Mouse (Mus musculus) midbrain, embryonic 16.5 days (tissue): ENCODE measurements at regions not wholly inside any gene's neighbourhood (a gene's known extent, or its start where the extent isn't known, plus 50 kb on each side); places are given as distances from the start of the nearest gene placed in this dataset.

Experiments used
- ATAC-seq: fragments of 200-750 bp; cut with Nextera tagmentation; 2 replicates; pipeline ENCODE4 v1.8.0; 2017; ENCODE audit warnings: moderate TSS enrichment
- H3K27ac ChIP-seq: fragments of 300-500 bp; sonication (generic); 2 replicates; pipeline ENCODE4 v1.5.1; 2014; ENCODE audit warnings: mild to moderate bottlenecking, low read length, mixed read lengths
- H3K27me3 ChIP-seq: fragments of 300-500 bp; sonication (generic); 2 replicates; pipeline ENCODE4 v1.6.1; 2014; ENCODE audit warnings: low read depth, low read length, mixed read lengths; ENCODE audit not compliant: control insufficient read depth, insufficient read depth
- H3K36me3 ChIP-seq: fragments of 300-500 bp; sonication (generic); 2 replicates; pipeline ENCODE4 v1.6.1; 2014; ENCODE audit warnings: mild to moderate bottlenecking, low read length, moderate library complexity, mixed read lengths; ENCODE audit not compliant: control insufficient read depth, insufficient read depth
- H3K4me1 ChIP-seq: fragments of 300-500 bp; sonication (generic); 2 replicates; pipeline ENCODE4 v1.6.1; 2014; ENCODE audit warnings: mild to moderate bottlenecking, low read length, mixed read lengths; ENCODE audit not compliant: control insufficient read depth, insufficient read depth
- H3K4me2 ChIP-seq: fragments of 300-500 bp; sonication (generic); 2 replicates; pipeline ENCODE4 v1.6.1; 2014; ENCODE audit warnings: mild to moderate bottlenecking, low read length, mixed read lengths
- H3K4me3 ChIP-seq: fragments of 300-500 bp; sonication (generic); 2 replicates; pipeline ENCODE4 v1.5.1; 2014; ENCODE audit warnings: low read depth, mild to moderate bottlenecking, low read length, moderate library complexity, mixed read lengths
- H3K9ac ChIP-seq: fragments of 300-500 bp; sonication (generic); 2 replicates; pipeline ENCODE4 v1.6.1; 2014; ENCODE audit warnings: low read depth, low read length, mixed read lengths
- H3K9me3 ChIP-seq: fragments of 300-500 bp; sonication (generic); replicated peaks from 2 replicates; pipeline ENCODE4 v1.6.1; 2014; ENCODE audit warnings: mild to moderate bottlenecking, low read length, mixed read lengths; ENCODE audit not compliant: control insufficient read depth, poor library complexity, severe bottlenecking
- WGBS: fragments of 180-500 bp; shearing (Covaris S2); extraction: QIAGEN DNeasy Blood & Tissue Kit; methylation state at CpG from one replicate; pipeline ENCODE4 v1.1.7; 2014; 5-methylcytosine and 5-hydroxymethylcytosine counted together

DNA sequence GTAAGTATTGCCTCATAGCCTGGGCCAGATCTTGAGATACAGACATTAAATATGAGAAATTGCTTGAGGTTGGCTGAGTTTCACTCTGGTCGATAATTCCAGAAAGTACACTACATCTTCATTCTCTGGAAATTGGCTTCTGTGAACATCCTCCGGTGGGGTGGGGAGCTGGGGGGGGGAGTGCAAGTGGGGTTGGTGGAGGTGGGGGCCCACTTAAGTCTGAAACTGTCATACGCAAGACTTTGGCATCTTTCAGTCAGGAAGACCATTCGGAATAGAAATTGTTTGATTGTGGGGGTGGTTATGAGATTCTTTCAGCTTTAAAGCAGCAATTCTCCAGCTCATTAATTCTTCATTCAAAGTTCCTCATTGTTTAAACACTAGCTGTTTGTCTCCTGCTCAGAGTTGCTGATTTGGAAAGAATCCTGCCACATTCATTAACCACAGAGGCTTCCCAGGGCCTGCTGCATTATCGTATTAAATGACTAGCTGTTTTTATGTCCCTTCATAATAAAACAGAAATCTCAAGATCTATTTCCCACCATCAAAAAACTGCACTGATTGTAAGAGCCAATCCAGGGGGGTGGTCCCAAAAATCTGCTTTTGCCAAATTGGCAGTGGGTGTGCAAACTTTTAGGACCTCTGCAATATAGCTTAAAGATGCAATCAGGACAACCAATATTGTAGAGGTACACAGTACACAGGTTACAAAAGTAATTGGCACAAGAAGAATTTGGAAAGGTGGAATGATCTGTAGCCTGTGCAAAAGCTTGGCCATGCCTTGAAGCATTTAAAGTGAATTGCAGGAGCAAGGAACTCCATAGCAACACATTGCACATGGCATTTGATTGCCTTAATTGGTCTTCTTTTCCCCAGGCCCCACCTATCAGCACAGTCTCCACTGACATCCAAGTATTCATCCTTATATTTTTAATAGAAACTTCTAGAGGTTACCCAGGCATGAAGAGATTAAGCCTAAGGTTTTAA is 532.2 kb downstream of the Epm2a start:
- H3K4me1 ChIP-seq = peaks cover 5% of the 10 kb centered on the region; the same call in 1 of the 2 replicates
- H3K4me2 ChIP-seq = no peak overlapping the region
- no peaks in the 10 kb centered on the region for H3K27me3 ChIP-seq
- no peak overlapping the region for H3K4me3 ChIP-seq
- no peak for ATAC-seq
- no peak overlapping the region for H3K27ac ChIP-seq
- no peaks in the 10 kb centered on the region for H3K36me3 ChIP-seq
- H3K9ac ChIP-seq = no peak overlapping the region
- WGBS = 38% methylated on average over 5 of the region's 5 CpGs
- H3K9me3 ChIP-seq = no peaks in the 10 kb centered on the region

- H3K4me2 ChIP-seq = no peak overlapping the region
- no peak for ATAC-seq
- H3K27ac ChIP-seq = no peak overlapping the region
- no peaks in the 10 kb centered on the region for H3K9me3 ChIP-seq
- WGBS = 95% methylated on average over 4 of the region's 4 CpGs
- no peaks in the 10 kb centered on the region for H3K36me3 ChIP-seq
- no peak overlapping the region for H3K9ac ChIP-seq
- H3K4me1 ChIP-seq = no peaks in the 10 kb centered on the region
- H3K27me3 ChIP-seq = no peaks in the 10 kb centered on the region
- H3K4me3 ChIP-seq = no peak overlapping the region
These were observed 543.0 kb downstream of the Epm2a start for GRCm38 (mm10) chr10:11886237-11886636.

DNA sequence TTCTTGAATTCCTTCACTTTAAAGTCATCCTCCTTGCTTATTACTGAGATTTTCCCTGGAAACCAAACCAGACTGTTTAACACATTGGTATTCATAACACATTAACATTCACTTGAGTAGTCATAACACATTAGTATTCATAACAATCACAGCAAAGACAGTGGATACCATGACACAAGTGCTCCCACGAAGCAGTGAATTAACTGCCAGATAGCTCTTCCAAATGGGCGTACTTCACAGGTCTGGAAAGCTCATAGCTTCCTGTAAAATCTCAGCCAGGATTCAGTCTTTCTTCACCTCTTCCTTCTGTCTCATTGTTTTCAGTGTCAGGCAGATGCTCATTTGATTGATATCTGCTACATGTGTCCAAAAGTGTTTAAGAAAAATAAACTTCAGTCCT is 545.7 kb downstream of the Epm2a start:
- WGBS = 68% methylated on average over 2 of the region's 2 CpGs
- Histone ChIP-seq H3K4me3 (no peak overlapping the region), H3K4me1 (no peaks in the 10 kb centered on the region), H3K4me2 (no peak overlapping the region), H3K9ac (no peak overlapping the region), H3K27ac (no peak overlapping the region), H3K9me3 (no peaks in the 10 kb centered on the region), H3K36me3 (no peaks in the 10 kb centered on the region), H3K27me3 (no peaks in the 10 kb centered on the region)
- no peak for ATAC-seq

DNA sequence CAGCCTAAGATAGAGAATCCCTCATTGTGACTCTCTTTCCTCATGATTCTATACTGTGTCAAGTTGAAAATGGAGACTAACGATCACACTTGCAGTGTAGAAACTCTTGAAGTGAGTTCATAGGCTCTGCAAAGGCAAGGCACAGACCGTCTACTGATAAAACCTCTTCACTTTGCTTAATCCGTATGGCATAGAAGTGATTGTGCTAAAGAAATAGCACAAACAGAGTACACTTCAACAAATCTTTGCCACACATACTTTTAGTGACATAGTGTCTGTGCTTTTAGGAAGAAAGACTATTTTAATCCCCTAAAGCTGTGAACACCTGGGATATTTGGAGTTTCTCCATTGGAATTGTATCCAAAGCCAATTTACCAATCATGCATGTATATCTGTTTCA is 578.9 kb downstream of the Epm2a start:
- H3K9me3 ChIP-seq = no peaks in the 10 kb centered on the region
- no peak overlapping the region for H3K4me2 ChIP-seq
- no peaks in the 10 kb centered on the region for H3K36me3 ChIP-seq
- H3K9ac ChIP-seq = no peak overlapping the region
- H3K4me3 ChIP-seq = no peak overlapping the region
- no peak overlapping the region for H3K27ac ChIP-seq
- ATAC-seq = no peak
- WGBS = 88% methylated on average over 3 of the region's 3 CpGs
- H3K4me1 ChIP-seq = no peaks in the 10 kb centered on the region
- no peaks in the 10 kb centered on the region for H3K27me3 ChIP-seq

DNA sequence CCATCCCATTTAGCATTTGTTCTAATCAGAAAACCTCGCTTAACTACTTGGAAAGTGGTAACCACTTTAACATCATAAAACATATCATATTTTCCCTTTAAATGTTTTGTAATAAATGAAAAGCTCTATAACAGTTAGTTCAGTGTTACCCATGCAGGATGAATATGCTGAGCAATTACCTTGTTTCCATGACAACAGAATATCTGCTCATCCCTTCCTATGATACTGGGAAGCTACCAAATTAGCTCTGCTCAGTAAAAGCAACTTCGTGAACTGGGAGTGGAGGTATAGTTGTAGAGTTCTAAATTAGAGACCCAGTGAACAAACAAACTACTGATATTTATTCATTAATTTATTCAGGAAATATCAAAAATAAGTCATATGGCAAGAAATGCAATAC is 595.0 kb downstream of the Epm2a start:
- ATAC-seq = peak; percentile 91
- H3K27ac ChIP-seq = no peak overlapping the region
- H3K4me1 ChIP-seq = no peaks in the 10 kb centered on the region
- H3K4me3 ChIP-seq = no peak overlapping the region
- WGBS = 74% methylated on average over 2 of the region's 2 CpGs
- H3K36me3 ChIP-seq = no peaks in the 10 kb centered on the region
- H3K4me2 ChIP-seq = no peak overlapping the region
- H3K9me3 ChIP-seq = no peaks in the 10 kb centered on the region
- no peak overlapping the region for H3K9ac ChIP-seq
- no peaks in the 10 kb centered on the region for H3K27me3 ChIP-seq

DNA sequence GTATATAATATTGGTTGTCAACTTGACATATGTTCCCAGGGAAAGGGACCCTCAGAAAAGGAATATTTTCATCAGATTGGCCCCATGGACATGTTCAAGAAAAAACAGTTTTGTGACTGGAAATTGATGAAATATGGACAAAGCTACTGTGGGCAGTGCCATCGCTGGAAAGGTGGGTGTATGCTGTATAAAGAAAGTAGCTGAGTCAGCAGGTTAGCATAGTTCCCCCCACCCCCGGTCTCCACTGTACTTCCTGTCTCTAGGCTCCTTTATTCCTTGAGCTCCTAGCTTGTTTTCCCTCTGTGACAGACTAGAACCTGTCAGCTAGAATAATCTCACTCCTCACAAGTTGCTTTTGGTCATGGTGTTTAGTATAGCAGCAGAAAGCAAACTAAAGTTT is 599.6 kb downstream of the Epm2a start:
- WGBS = 98% methylated on average over 2 of the region's 2 CpGs
- no peaks in the 10 kb centered on the region for H3K36me3 ChIP-seq
- no peaks in the 10 kb centered on the region for H3K27me3 ChIP-seq
- H3K4me3 ChIP-seq = no peak overlapping the region
- H3K27ac ChIP-seq = no peak overlapping the region
- no peaks in the 10 kb centered on the region for H3K9me3 ChIP-seq
- H3K4me1 ChIP-seq = no peaks in the 10 kb centered on the region
- no peak for ATAC-seq
- no peak overlapping the region for H3K4me2 ChIP-seq
- H3K9ac ChIP-seq = no peak overlapping the region

GRCm38 (mm10) chr10:11960327-11960922 is 617.2 kb downstream of the Epm2a start:
- Histone ChIP-seq H3K27me3 (no peaks in the 10 kb centered on the region), H3K36me3 (no peaks in the 10 kb centered on the region), H3K4me2 (no peak overlapping the region), H3K4me3 (no peak overlapping the region), H3K4me1 (no peaks in the 10 kb centered on the region), H3K9me3 (no peaks in the 10 kb centered on the region), H3K27ac (no peak overlapping the region), H3K9ac (no peak overlapping the region)
- 16% methylated on average over 3 of the region's 3 CpGs for WGBS
- ATAC-seq = peak; percentile 66

GRCm38 (mm10) chr10:12004966-12005365 is 661.8 kb downstream of the Epm2a start:
- 29% methylated on average over 3 of the region's 3 CpGs for WGBS
- H3K9ac ChIP-seq = no peak overlapping the region
- H3K36me3 ChIP-seq = no peaks in the 10 kb centered on the region
- H3K4me1 ChIP-seq = no peaks in the 10 kb centered on the region
- no peaks in the 10 kb centered on the region for H3K9me3 ChIP-seq
- H3K4me3 ChIP-seq = no peak overlapping the region
- no peak overlapping the region for H3K27ac ChIP-seq
- H3K27me3 ChIP-seq = no peaks in the 10 kb centered on the region
- H3K4me2 ChIP-seq = no peak overlapping the region
- ATAC-seq = no peak

- Histone ChIP-seq H3K4me2 (no peak overlapping the region), H3K9me3 (no peaks in the 10 kb centered on the region), H3K27me3 (no peaks in the 10 kb centered on the region), H3K4me1 (no peaks in the 10 kb centered on the region), H3K4me3 (no peak overlapping the region), H3K36me3 (no peaks in the 10 kb centered on the region), H3K9ac (no peak overlapping the region), H3K27ac (no peak overlapping the region)
- no peak for ATAC-seq
- 46% methylated on average over 1 of the region's 1 CpGs for whole genome bisulfite sequencing
These were observed 662.7 kb downstream of the Epm2a start for GRCm38 (mm10) chr10:12005889-12006288.
